Mouse (Mus musculus): ENCODE data around the gene Nat10.

The Nat10 gene

DNA sequence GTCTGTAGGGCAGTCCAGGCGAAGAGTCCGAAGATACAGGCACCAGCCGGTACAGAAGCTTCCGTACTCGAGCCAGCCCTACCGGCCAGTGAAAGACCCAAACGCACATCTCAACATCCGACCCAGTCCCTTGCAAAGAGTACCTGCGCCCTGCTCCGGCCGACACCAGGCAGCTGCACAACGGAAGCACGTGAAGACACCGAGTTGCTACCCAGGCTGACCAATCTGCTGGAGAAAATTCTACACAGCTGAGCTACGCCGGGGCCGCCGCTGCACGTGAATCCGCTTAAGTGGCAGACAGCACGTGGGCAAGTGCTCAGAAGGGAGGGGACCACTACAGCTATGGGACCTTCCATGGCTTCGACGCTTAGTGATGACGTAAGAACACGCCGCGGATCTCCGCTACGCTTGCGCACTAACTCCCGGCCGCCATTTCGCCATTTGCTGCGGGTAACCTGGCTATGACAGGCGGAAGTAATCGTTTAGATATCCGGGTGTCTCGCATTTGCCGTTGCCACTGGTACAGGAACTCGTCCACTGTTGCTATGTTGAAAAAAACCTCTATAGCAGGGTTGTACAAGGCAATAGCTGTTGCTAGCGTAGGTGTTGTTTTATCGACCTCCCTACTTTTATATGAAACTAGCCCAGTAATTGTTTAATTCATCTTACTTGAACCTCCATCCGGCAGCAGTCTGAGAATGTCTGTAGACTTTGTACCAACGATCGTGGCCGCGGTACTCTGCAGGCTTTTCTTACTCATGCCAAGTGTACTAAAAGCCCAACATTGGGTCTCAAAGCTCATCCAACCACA lies at the start of gene Nat10:
Gene Nat10, minus strand, starts transcription at position 365 of the 811 bp plus-strand sequence.
- peak; percentile 90 for DNase-seq (ENCODE audit: low spot score)

DNA sequence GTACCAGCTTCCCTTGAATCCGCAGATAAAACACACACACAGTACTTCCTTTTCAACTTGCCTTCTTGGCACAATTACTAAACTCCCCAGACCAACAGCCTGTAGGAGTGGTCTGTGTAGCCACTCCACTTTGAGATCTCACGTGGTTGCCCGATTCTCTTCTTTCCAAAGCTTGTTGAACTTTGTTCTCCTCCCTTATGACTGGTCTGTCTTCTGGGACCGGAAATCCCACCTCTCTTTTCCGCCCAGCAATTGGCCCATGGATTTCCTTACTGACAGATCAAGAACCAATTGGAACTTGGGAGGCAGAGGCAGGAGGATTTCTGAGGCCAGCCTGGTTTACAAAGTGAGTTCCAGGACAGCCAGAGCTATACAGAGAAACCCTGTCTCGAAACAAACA lies 49.3 kb upstream of the Nat10 start:
- no peak for DNase-seq (ENCODE audit: low spot score)

DNA sequence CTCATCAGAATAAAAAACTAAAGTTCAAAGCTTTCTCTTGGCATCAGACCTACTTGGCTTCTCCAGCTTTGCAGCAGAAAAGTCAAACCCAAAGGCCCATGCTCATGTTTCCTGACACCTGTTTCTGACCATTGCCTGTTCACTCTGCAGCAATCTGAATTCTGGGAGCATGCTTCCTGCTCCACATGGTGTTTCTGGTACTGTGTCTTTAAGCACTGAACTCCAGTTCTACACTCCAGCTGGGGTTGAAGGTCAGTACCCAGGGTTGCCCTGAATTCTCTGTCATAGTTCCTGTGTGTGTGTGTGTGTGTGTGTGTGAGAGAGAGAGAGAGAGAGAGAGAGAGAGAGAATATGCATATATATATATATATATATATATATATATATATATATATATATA lies 47.4 kb upstream of the Nat10 start:
- DNase-seq (ENCODE audit: low spot score), result no peak

DNA sequence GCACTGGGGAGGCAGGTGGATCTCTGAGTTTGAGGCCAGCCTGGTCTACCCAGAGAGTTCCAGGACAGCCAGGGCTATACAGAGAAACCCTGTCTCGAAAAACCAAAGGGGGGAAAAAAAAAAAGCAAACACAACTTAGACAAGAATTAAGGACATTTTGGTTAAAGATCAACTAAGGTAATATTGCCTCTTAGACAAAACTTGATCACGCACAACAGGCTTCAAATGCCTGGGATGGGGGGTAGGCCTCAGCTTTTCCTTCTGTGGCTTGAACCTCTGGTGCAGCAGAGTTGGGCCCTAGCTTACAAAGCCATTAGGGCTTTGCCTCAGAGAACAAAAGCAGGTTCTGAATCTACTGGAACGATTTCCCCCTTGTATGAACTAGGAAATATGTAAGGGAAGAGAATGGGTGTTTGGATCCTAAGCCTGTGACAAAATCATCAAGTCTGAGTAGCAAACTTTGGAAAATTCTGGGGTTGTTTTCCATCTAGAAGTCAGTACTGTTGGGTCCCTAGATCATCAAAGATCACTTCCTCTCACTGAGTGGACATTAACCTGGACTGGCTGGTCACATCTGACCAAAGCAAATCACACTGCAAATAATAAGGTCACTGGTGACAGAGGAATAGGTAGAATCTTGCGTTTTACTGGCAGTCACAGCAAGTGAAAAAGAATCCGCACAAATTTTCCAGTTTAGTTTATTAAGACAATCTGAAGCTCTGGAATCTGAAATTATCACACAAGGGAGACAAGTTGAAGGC lies 42.9 kb upstream of the Nat10 start:
- no peak for DNase-seq (ENCODE audit: low spot score)

DNA sequence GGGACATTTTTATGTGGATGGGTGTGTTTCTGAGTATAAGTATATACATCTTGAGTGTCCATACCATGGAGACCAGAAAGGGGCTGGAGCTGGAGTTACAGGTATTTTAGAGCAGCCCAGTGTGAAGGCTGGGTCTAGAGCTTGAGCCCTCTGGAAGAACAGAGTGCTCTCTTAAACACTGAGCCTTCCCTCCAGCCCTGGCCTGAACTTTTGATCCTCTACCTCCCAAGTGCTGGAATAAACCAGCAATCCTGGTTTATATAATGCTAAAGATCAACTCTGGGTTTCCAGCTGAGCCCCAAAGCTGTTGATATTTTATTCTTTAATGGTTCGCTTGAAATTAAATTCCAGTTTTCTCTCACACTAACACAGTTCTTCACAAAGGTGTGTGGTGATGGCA lies 41.4 kb upstream of the Nat10 start:
- DNase-seq (ENCODE audit: low spot score), result no peak

DNA sequence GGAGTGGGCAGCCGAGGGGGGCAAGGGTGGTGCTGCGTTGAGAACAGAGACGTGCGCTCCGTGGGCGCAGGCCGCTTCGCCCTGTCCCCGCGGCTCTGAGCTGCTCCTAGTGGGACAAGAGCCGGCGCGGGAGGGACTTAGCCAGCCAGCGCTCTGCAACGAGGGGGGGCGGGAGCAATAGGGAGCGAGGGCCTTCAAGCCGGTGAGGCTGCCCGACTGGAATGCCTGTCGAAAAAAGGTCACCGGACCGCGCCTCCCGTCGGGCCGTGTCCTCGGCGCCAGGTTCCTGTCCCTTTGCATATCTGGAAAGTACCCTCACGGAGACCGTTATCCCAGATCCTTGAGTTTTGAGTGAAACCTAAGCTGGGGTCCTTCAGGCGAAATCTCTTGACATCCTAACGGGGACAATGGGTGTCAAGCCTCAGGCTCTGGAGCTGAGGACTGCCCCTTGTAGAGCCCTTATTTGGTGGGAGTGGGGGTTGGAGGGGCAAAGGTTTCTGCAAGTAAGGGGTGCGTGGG lies 36.5 kb upstream of the Nat10 start, which contains the start of gene Caprin1:
Gene Caprin1, minus strand, starts transcription at position 159 of the 519 bp plus-strand sequence.
- DNase-seq (ENCODE audit: low spot score), result peak; percentile 75

DNA sequence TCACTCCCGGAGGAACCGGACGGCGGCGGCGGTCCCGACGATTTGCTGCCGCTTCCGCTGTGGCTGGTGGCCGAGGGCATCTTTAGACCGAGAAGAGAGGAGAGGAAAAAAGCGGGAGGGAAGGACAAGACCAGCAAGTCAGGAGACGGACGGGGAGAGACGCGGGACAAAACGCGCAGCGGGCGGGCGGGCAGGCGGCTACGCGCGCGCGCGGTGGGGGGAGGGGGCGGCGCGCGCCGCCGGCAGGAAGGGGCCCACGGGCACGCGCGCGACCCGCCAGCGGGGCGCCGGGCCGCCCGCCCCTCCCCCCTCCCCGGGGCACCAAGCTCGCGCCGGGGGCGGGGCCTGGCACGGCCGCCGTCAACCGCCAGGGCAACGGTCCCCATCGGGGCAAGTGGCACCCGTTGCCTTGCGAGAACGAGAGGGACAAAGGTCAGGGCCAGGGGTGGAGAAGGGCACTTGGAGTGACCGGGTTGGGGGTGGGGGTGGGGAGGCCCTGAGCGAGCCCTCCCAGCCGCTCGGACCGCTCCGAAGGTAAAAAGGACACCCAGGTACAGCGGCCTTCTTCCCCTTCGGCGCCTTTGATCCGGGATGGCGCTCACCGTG lies 35.9 kb upstream of the Nat10 start:
- DNase-seq (ENCODE audit: low spot score), result peak; percentile 45

DNA sequence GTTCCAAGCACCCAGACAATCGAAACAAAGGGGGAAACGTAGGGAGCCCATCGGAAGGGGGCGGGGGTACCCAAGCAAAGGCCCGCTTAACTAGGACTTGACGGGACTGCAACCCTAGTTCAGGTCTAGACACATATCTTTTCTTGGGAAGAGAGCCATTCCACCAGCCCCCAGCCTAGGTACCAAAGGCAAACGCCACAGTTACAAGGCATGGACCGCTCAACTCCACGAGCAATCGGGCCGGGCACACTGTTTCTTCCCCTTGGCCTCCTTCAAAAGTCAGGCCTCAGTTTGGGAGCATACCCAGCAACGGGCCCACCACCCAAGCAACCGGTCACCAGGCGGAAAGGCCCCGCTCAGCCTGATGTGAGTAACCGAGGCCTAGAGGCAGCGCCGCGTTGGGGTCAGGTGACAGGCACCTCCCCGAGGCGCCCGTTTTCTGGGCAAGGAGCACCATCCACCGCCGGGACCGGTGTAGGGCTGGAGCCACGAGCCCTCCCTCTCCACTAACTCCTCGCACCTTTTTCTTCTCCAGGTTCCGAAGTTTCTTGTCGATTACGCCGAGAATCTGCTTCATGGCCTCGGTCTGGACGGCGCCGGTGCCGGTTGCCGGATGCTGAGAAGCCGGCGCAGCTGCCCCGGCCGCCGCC lies 35.3 kb upstream of the Nat10 start:
- DNase-seq (ENCODE audit: low spot score), result peak; percentile 18

DNA sequence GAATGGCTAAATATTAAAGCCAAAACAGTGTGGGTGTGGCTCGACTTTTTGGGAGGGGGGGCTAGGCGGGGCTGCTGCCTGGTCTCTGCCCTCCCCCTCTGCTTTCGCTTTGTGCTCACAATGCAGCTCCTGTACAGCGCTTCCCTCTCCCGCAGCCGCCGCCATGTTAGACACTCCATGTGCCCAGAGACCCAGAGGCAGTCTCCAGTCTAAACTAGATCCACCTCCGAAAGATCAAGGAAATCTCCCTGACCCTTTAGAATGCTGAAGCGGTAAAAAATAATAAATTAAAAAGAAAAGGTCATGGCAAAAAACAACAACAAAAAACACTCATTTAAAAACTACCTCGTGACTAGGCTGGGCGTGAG lies 34.8 kb upstream of the Nat10 start:
- DNase-seq (ENCODE audit: low spot score), result no peak

DNA sequence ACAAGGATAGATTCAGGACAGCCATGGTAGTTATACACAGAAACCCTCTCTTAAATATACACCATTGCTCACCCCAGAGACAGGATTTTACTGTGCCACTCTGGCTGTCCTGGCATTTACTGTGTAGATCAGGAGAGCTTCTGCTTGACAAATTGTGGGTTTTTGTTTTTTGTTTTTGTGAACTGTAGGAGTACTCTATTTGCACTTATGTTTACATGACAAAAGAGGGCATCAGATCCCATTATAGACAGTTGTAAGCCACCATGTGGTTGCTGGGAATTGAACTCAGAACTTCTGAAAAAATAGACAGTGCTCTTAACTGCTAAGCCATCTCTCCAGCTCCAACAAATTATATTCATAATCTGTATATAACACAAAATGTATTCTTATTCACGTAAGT lies 30.9 kb upstream of the Nat10 start:
- DNase-seq (ENCODE audit: low spot score), result no peak

DNA sequence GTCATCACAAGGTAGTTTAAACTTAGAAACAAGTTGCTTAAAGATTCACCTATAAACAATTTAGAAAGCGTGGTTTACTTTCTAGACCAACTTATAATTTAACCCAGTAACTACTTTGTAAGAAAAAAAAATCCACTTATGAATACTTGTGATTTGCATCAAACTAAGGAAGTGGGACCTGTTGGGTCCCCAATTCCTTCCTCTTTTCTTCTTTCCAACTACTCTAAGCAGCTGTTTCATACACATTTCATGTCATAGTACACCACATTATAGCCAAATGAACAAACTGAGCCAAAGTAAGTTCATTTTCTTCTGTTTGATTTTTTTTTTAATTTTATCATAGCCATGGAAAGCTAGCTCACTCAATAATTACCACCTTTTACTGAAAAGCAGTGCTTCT lies 24.7 kb upstream of the Nat10 start:
- DNase-seq (ENCODE audit: low spot score), result no peak

DNA sequence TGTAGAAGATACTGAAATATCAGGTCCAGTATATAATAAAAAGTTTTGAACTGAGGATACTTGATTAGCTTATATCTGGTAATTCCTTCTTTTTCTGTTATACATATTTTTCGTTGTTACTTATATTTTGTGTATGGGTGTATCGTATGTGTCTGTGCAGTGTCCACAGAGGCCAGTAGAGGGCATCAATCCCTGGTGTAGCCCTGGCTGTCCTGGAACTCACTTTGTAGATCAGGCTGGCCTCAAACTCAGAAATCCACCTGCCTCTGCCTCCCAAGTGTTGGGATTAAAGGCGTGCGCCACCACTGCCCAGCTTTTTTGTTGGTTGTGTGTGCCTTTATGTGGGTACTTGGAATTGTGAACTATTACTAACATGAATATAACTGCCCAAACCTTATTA lies 23.6 kb upstream of the Nat10 start:
- DNase-seq (ENCODE audit: low spot score), result no peak

DNA sequence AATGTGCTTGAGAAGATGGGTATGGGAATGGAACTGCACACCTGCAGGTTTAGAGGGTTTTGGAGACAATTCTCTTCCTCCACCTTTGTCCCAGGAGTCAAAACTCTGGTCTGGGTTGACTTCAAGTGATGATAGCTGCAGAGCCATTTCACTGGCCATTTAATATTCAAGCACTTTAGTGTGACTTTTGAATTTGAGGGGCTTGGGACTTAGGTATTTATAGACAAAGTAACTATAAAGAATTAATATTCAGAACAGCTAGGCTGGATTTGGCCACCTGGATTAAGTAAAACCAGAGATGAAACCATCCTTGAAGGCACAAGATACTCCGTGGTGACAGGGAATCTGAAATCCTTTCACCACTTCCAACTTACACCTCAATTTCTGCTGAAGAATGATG lies 1.4 kb upstream of the Nat10 start:
- no peak for DNase-seq (ENCODE audit: low spot score)

DNA sequence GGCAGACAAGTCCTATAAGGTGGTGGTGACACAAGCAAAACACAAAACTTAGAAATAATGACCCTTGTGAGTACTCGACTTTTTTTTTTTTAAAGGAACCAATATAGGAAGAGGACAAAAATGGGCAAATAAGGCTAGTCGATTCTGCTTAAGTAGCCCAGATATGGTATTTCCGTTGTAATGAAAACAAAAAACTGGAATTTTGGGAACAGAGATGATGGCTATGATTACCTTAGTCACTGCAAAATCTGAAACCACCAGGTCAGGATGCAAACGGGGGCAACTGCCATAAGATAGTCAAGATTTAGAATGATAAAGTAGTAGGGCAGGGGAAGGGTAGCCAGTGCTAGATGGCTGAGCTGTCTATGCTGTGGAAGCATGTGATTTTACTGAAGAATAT lies 923 bp upstream of the Nat10 start:
- no peak for DNase-seq (ENCODE audit: low spot score)

DNA sequence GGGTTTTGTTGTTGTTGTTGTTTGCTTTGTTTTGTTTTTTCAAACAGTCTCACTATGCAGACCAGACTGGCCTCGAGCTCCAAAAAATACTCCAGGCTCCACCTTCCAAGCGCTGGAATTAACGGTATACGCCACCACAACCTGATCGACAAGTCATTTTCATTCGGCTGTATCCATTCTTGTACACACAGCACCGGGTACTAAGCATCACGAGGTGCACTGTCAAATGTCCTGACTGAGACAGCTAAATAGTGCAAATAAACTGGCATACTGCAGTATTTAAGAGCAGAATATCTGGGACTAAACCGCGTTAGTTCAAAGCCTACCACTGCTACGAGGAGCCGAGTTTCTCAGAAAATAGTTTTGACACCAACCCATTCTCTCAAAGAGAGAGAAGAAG lies 649 bp downstream of the Nat10 start:
- no peak for DNase-seq (ENCODE audit: low spot score)

DNA sequence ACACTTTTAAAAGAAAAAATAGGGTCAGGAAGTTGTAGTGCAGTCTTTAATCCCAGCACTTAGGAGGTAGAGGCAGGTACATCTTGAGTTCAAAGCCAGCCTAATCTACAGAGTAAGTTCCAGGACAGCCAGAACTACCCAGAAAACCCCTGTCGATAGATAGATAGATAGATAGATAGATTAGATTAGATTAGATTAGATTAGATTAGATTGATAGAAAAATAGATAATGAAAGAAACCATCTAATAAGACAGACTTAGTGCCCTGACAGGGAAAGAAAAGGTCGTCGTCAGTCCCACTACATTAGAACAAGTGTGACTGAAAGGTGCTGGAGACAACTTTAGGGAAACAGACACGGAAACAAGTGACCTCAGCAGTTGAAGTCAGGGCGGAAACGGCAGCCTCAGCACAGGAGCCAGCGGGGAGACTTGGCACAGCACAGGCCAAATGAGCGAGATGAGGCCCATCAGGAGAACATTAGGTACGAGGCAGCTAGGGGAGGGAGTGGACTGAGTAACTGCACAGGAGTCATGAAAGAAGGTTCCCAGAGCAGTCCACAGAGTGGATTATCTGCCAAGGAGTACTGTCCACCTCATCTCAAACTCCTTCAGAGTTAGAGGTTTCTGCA lies 5.5 kb downstream of the Nat10 start:
- DNase-seq (ENCODE audit: low spot score), result no peak

DNA sequence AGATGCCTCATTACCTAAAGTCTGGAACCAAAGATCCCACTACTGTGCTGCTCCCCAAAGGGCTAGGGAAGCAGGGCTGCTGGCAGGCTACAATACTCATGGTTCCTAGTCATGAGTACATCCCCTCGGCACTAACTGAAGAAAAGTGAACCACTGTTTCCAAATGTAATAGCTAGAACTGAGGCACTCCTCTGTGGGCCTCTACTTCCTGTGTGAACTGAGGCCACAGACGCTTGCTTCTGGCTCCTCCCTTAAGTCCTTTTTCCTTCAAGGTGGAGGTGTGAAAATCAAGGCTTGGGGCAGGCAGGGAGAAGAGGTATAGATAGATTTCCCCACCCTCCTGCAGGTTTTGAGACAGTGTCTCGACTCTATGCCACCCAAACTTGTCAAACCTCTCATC lies 6.5 kb downstream of the Nat10 start:
- DNase-seq (ENCODE audit: low spot score), result no peak

DNA sequence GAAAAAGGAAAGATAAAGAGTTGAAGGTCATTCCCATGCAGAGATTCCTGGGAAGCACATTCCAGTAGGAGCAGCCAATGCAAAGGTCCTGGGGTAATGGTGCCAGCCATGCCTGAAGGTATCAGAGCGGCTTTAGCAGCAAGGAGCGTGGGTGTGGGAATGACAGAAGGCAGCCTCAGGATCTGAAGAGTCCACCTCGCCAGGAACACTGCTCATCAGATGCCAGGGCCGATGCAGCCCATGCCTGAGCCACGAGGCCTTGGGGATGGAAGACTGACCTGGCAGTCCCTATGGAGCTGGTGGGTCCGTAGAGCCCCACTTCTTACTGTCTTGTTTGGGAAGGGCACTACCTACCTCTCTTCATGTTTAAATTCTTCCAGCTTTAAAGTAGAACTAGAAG lies 9.3 kb downstream of the Nat10 start:
- no peak for DNase-seq (ENCODE audit: low spot score)

DNA sequence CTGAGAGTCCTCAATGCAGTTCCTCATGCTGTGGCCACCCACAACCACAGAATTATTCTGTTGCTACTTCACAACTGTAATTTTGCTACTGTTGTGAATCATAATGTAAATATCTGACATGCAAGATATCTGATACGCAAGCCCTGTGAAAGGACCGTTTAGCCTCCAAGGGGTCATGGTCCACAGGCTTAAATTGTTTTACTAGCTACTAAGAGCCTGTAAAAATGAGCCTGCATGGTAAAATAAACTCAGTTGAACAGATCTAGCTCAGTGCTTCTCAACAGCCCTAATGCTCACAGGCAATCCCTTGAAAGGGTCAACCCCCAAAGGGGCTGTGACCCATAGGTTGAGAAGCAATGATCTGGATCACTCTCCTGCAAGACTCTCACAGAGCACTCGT lies 12.0 kb downstream of the Nat10 start:
- no peak for DNase-seq (ENCODE audit: low spot score)

DNA sequence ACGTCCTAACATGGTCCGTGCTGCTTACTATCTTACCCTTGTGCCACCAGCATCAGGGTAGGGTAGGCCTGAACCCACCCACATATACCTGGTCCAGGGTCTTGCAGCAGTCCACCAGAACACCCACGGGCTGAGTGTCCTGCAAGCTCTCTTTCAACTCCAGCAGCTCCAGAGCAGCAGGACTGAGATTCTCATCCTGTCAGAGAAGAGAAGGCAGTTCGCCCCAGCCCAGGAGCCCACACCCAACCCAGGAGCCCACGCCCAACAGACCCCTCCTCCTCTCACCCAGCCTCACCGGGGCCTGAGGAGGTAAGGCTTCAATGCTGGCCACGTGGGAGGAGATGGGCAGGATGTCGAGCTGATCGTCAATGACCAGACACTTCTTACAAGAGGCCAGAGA lies 13.2 kb downstream of the Nat10 start:
- no peak for DNase-seq (ENCODE audit: low spot score)

DNA sequence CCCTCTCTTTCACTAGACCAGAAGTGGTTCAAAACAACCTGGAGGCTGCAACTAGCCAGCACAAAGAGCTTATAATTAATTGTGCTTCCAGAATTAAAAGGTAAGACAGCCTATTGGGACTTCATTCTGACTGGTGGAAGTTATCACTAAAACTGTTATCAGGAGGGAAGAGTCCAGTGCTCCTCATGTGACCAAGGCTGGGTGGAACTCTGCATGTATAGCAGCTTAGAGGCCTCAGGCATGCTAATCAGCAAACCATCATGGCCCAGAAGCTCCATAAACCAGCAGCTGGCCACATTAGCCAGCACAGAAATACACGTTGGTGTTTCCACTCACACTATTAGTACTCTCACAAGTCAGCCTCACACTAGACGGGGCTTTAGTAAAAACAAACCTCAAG lies 14.3 kb downstream of the Nat10 start:
- DNase-seq (ENCODE audit: low spot score), result no peak

DNA sequence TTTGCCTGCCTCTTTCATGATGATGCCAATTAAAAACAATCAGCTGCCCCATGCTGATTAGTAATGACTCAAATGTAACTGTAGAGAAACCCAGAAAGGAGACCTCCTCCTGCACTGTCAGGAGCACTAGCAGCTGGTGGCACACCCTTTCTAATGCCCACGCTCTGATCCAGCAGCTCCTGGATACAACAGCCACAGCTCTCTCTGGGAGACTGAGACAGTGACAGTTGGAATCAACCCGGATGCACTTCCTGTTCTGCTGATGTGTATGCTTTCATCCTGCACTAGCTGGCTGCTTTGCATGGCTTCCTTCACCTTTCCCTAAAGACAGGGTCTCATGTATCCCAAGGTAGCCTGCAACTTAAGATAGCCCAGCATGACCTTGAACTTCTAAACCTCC lies 15.0 kb downstream of the Nat10 start:
- no peak for DNase-seq (ENCODE audit: low spot score)
